Mouse (Mus musculus) splenic B cell, adult 2 months (primary cell): Measurements from ENCODE around the gene Speer4f2.

Experiments used
- DNase-seq: peaks from one replicate; pipeline ENCODE4 v3.0.0-alpha.2; 2011; ENCODE audit warnings: low read depth, low spot score
- H3K27me3 ChIP-seq: 2 replicates; pipeline ENCODE4 v1.6.1; 2012; ENCODE audit warnings: mild to moderate bottlenecking, low read length, moderate library complexity, mixed read lengths; ENCODE audit not compliant: control insufficient read depth, poor library complexity, insufficient read depth, severe bottlenecking
- H3K36me3 ChIP-seq: 2 replicates; pipeline ENCODE4 v1.6.1; 2012; ENCODE audit warnings: mild to moderate bottlenecking, low read length, moderate library complexity, mixed read lengths; ENCODE audit not compliant: control insufficient read depth, poor library complexity, insufficient read depth, severe bottlenecking

The Speer4f2 gene

GRCm38 (mm10) chr5:17419921-17420320, 46.9 kb downstream of the Speer4f2 start:
- DNase-seq: no peak
- H3K27me3 ChIP-seq: no peaks in the 10 kb centered on the region

GRCm38 (mm10) chr5:17422225-17422624, 49.2 kb downstream of the Speer4f2 start:
- Histone ChIP-seq H3K27me3 (no peaks in the 10 kb centered on the region), H3K36me3 (no peaks in the 10 kb centered on the region)
- no peak for DNase-seq

More at GRCm38 (mm10) chr5:17419921-17420320, 46.9 kb downstream of the Speer4f2 start:
- H3K36me3 ChIP-seq: no peaks in the 10 kb centered on the region

- Histone ChIP-seq H3K27me3 (no peaks in the 10 kb centered on the region), H3K36me3 (no peaks in the 10 kb centered on the region)
- DNase-seq: no peak
Observed at GRCm38 (mm10) chr5:17426930-17427329, 54.0 kb downstream of the Speer4f2 start.
